Mouse (Mus musculus) testis, adult 2 months (tissue): ENCODE measurements around the gene Fxyd2.

Experiments used
- CTCF ChIP-seq: fragments of 200-500 bp; IDR thresholded peaks from 2 replicates; pipeline ENCODE4 v1.5.1; 2012; ENCODE audit warnings: low read depth, mild to moderate bottlenecking, inconsistent platforms, low read length, moderate library complexity; ENCODE audit not compliant: control insufficient read depth, insufficient read depth, insufficient replicate concordance
- POLR2A ChIP-seq: fragments of 200-500 bp; IDR thresholded peaks from 2 replicates; pipeline ENCODE4 v1.6.1; 2012; ENCODE audit warnings: low read depth, mild to moderate bottlenecking, inconsistent platforms, low read length, moderate library complexity; ENCODE audit not compliant: control insufficient read depth

DNA sequence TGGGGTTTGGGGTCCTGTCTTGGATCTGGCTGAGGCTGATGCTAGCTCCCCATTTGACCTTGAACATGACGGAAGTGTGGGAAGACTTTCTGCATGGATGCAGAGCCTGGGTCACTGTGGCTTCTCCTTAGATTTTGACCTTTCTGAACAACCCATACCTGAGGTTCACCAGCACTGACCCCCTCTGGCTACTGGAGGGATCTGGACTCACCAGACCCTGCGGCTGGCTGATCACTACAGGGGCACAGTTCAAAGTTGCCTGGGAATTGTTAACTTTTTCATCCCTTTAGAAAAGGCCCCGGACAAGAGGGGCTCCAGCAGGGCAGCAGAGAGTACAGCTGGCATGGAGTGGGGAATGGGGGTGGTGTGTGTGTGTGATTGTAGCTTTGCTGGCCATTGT is 7.3 kb downstream of the Fxyd2 start:
- TF ChIP-seq POLR2A (no peak), CTCF (no peak)
